Mouse (Mus musculus) limb, embryonic 12.5 days (tissue): ENCODE results near the gene Ift172. TPM values are rescaled to one million over a fixed set of nuclear protein-coding genes. Genes with fewer than 3 reads are reported as not detected.

Experiments used
- ATAC-seq: fragments of 200-750 bp; cut with Nextera tagmentation; 2 replicates; pipeline ENCODE4 v1.8.0; 2017; ENCODE audit warnings: low read depth, moderate TSS enrichment; ENCODE audit not compliant: insufficient number of reproducible peaks, insufficient read depth, low FRiP score, low TSS enrichment
- H3K27ac ChIP-seq: fragments of 300-500 bp; sonication (generic); 2 replicates; pipeline ENCODE4 v1.5.1; 2016; ENCODE audit warnings: mild to moderate bottlenecking, moderate library complexity
- H3K27me3 ChIP-seq: fragments of 300-500 bp; sonication (generic); 2 replicates; pipeline ENCODE4 v1.6.1; 2016; ENCODE audit warnings: mild to moderate bottlenecking, moderate library complexity
- H3K36me3 ChIP-seq: fragments of 300-500 bp; sonication (generic); 2 replicates; pipeline ENCODE4 v1.6.1; 2016; ENCODE audit warnings: mild to moderate bottlenecking, moderate library complexity
- H3K4me1 ChIP-seq: fragments of 300-500 bp; sonication (generic); replicated peaks from 2 replicates; pipeline ENCODE4 v1.6.1; 2016
- H3K4me2 ChIP-seq: fragments of 300-500 bp; sonication (generic); 2 replicates; pipeline ENCODE4 v1.6.1; 2016; ENCODE audit warnings: mild to moderate bottlenecking, moderate library complexity
- H3K4me3 ChIP-seq: fragments of 300-500 bp; sonication (generic); replicated peaks from 2 replicates; pipeline ENCODE4 v1.5.1; 2016; ENCODE audit warnings: mild to moderate bottlenecking
- H3K9ac ChIP-seq: fragments of 300-500 bp; sonication (generic); replicated peaks from 2 replicates; pipeline ENCODE4 v1.6.1; 2016; ENCODE audit warnings: mild to moderate bottlenecking, moderate library complexity
- H3K9me3 ChIP-seq: fragments of 300-500 bp; sonication (generic); 2 replicates; pipeline ENCODE4 v1.6.1; 2016; ENCODE audit warnings: mild to moderate bottlenecking, moderate library complexity
- WGBS: fragments of 180-500 bp; shearing (Covaris S2); methylation state at CpG from one replicate; pipeline ENCODE4 v1.1.7; 2016; 5-methylcytosine and 5-hydroxymethylcytosine counted together
- polyA plus RNA-seq: library from polyadenylated mRNA; unstranded; fragments of >200 nt; fragmentation: Nextera tagmentation; extraction: Ambion mirVana; gene quantifications from 2 replicates; pipeline ENCODE4 v1.2.1, GENCODE M21; 2016

Ift172 gene
- polyA plus RNA-seq, 1 experiment from 2014 or later: 55.4 TPM

- Histone ChIP-seq H3K4me2 (no peak overlapping the region), H3K27ac (no peak overlapping the region), H3K36me3 (peaks cover 72% of the 10 kb centered on the region), H3K4me3 (no peak overlapping the region), H3K9ac (no peak overlapping the region), H3K4me1 (peaks cover 17% of the 10 kb centered on the region), H3K9me3 (peaks cover 5% of the 10 kb centered on the region), H3K27me3 (no peaks in the 10 kb centered on the region)
- WGBS: 94% methylated on average over 6 of the region's 6 CpGs
- no peak for ATAC-seq
These were observed 86.5 kb downstream of the Ift172 start for GRCm38 (mm10) chr5:31204421-31204820.

- Histone ChIP-seq H3K4me3 (no peak overlapping the region), H3K4me1 (peaks cover 17% of the 10 kb centered on the region), H3K9ac (no peak overlapping the region), H3K27ac (no peak overlapping the region), H3K27me3 (no peaks in the 10 kb centered on the region), H3K4me2 (no peak overlapping the region), H3K36me3 (peaks cover 78% of the 10 kb centered on the region), H3K9me3 (peaks cover 5% of the 10 kb centered on the region)
- whole genome bisulfite sequencing: 96% methylated on average over 2 of the region's 2 CpGs
- ATAC-seq: no peak
These were observed 87.0 kb downstream of the Ift172 start for GRCm38 (mm10) chr5:31203866-31204265.

Other genes starting within 250 kb of the Ift172 start
- gene Atraid, start 242.8 kb downstream of the Ift172 start, polyA plus RNA-seq: 105 and 107 TPM in 2 replicates
- 11.0 and 12.5 TPM in 2 replicates for gene Slc5a6, start 242.2 kb downstream of the Ift172 start, polyA plus RNA-seq
- 48.0 and 50.9 TPM in 2 replicates for gene Cad, start 236.3 kb downstream of the Ift172 start, polyA plus RNA-seq
- not detected in 2 replicates for gene Dnajc5g, start 184.8 kb downstream of the Ift172 start, polyA plus RNA-seq
- gene Slc30a3, start 182.9 kb downstream of the Ift172 start, polyA plus RNA-seq: 0.13 and 0.21 TPM in 2 replicates
- gene Trim54, start 174.4 kb downstream of the Ift172 start, polyA plus RNA-seq: 2.1 and 3.6 TPM in 2 replicates
- gene Ucn, start 152.3 kb downstream of the Ift172 start, polyA plus RNA-seq: not detected in 2 replicates
- 59.4 and 63.0 TPM in 2 replicates for gene Mpv17, start 136.9 kb downstream of the Ift172 start, polyA plus RNA-seq
- 0.80 and 1.5 TPM in 2 replicates for gene Gm29609, start 111.2 kb downstream of the Ift172 start, polyA plus RNA-seq
- gene Gtf3c2, start 111.0 kb downstream of the Ift172 start, polyA plus RNA-seq: 101 and 108 TPM in 2 replicates
- gene Snx17, start 97.9 kb downstream of the Ift172 start, polyA plus RNA-seq: 149 and 153 TPM in 2 replicates
- gene Eif2b4, start 97.7 kb downstream of the Ift172 start, polyA plus RNA-seq: 69.3 and 76.1 TPM in 2 replicates
- gene Zfp513, start 88.8 kb downstream of the Ift172 start, polyA plus RNA-seq: 16.7 and 19.3 TPM in 2 replicates
- gene Ppm1g, start 70.4 kb downstream of the Ift172 start, polyA plus RNA-seq: 146 and 153 TPM in 2 replicates
- gene Nrbp1, start 50.3 kb downstream of the Ift172 start, polyA plus RNA-seq: 128 and 138 TPM in 2 replicates
- gene Gm9970, start 49.9 kb downstream of the Ift172 start, polyA plus RNA-seq: 0.84 TPM in 1 of 2 replicates, not detected in the other
- gene Krtcap3, start 39.4 kb downstream of the Ift172 start, polyA plus RNA-seq: 24.4 and 26.3 TPM in 2 replicates
- gene Fndc4, start 5.0 kb upstream of the Ift172 start, polyA plus RNA-seq: 86.3 and 87.3 TPM in 2 replicates
- gene Gckr, start 6.3 kb upstream of the Ift172 start, polyA plus RNA-seq: 0.45 and 0.74 TPM in 2 replicates
- 73.0 and 74.4 TPM in 2 replicates for gene Zfp512, start 161.3 kb upstream of the Ift172 start, polyA plus RNA-seq
- not detected in 2 replicates for gene 4930548H24Rik, start 194.6 kb upstream of the Ift172 start, polyA plus RNA-seq
- 81.5 and 81.7 TPM in 2 replicates for gene Gpn1, start 203.6 kb upstream of the Ift172 start, polyA plus RNA-seq
- 41.3 and 42.4 TPM in 2 replicates for gene Slc4a1ap, start 235.9 kb upstream of the Ift172 start, polyA plus RNA-seq
- gene Supt7l, start 236.7 kb upstream of the Ift172 start, polyA plus RNA-seq: 31.0 TPM in 2 replicates